Mouse (Mus musculus) ovary, adult 18-20 months (tissue): ENCODE measurements around the gene Tbrg1.

Experiments used
- DNase-seq: peaks from one replicate; pipeline ENCODE4 v3.0.0; 2022; ENCODE audit warnings: low spot score, mixed read lengths

Gene Tbrg1

DNA sequence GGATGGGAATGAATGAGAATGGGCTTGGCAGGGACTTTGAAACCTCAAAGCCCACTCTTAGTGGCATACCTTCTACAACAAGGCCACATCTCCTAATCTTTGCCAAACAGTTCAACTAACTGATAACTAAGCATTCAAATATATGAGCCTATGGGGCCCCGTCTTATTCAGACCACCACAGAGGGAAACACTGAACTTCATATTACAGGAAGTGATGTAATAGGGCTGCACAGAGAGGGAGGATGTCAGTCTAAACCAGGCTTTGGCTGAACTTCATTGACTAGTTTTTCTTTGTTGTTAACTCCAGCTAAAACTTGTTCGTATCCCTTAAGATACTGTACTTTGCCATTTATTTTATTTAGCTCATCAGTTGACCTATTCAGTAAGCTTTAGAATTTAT, 27.2 kb downstream of the Tbrg1 start:
- DNase-seq: no peak

DNA sequence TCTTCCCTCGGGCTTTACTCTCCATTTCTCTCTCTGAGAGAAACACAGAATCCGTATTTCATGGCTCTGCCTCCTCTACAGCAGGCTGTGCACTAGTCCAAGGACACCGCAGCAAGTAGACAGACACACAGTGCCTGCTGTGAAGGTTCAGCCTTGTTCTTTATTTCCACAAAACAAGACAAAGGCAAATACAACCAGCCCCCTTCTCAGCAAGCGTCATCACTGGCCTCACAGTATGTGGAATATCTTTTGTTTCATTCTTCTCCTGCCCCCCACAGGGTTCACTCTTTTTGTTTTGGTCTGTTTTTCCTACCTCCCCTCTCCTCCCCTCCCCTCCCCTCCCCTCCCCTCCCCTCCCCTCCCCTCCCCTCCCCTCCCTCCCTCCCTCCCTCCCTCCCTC, 28.5 kb downstream of the Tbrg1 start:
- DNase-seq: no peak

DNA sequence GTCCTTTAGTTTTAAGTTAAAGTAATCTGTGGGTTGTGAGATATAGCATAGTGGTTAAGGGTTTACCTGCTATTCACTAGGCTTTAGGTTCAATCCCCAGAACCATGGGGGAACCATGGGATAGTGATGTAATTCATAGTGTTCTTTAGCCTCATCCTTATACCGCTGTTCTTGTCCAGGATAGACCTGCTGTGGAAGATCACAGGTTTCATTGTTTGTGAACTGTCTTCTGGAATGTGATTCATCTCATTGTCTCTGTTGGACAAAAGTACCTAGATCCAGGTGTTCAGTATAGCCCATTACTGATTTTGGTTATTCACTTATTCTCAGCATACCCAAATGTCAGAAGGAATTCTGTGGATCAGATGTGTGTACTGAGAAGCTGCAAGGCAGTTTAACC, 29.8 kb downstream of the Tbrg1 start:
- no peak for DNase-seq

DNA sequence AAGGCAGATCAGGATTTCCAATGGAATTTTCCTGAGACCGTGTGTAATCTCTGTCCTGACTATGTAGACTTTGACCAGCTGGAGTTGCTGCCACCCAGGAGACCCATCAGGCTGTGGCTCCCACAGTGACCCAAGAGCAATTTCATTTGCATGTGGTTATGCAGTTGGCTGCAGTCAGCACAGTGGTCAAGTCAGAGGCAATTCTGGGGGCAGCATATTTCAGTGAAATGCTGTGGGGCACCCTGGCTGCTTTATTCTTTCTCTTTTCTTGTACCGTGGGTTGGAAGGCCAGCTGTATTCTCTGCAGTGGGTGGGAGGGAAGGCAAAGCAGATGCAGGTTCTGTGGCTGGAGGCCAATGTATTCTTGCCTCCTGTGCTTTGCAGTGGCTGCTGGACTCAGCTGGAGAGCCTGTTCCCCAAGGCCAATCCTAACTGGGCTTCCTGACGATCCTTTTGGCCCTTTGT, 31.0 kb downstream of the Tbrg1 start:
- no peak for DNase-seq

DNA sequence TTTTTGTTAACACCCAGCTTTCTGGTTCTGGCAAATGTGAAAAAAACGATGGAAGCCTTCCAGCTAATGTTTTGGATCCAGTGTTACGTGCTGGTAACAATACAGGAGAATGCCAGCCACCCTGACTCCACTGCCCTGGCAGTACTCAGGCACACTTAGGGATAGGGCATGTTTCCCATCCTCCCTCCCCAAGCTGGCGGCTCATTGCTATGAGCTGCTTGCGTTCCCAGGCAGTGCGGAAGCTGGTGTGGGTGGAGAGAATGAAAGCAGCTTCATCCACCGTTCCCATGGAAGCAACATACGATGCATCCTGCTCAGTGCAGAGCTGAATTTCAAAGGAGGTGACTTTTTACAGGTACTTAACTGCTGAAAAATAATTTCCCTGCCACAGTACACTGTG, 31.5 kb downstream of the Tbrg1 start:
- no peak for DNase-seq

DNA sequence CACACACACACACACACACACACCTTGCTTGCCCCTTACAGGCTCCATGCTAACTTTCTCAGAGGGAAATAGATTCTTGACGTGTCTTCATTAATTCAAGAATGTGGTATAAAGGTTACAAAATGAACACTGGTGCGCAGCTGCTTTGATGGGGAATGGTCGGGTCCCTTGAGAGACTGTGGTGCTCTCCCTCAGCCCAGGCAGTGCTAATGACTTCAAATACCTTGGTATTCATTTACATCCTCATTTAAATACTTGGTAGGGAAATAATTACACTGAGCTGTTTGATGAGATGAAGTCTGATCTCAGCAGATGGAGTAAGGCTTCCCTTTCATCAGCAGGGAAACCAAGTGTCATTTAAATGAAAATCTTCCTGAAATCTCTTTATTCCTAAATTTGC, 32.0 kb downstream of the Tbrg1 start:
- no peak for DNase-seq

DNA sequence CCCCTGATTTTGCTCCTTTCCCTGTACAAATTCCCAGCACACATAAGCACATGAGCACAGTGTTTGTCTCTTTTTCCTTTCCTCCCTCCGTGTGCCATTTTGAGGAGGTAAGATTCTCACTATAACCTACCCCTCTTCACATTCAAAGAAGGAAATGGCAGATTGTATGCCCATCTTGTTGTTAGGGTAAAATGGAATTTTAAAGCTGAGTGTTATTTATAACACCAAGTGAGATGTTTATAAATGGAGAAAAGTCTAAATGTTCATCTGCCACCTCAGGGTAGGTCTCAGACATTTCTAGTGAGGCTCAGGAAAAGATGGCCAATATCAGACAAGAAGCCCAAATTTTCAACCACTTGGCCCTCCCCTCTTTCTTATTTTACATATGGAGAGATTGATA, 32.6 kb downstream of the Tbrg1 start:
- no peak for DNase-seq

DNA sequence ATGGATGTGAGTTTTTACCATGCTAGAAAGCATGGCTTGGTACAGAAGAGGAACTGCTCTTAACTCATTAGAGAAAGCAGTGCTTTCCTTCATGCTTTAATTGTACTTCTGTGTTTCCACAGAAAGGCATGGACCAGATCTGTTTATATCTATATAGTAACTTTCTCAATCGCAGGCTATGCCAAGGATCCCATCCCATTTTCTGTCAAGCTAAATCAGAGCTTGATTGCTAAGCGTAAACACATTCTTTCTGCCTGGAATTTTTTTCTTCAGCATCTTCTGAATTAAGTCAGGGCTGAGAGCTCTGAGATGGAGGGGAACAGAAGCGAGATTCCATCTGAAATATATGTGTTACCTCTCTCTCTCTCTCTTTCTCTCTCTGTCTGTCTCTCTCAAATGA, 33.1 kb downstream of the Tbrg1 start:
- no peak for DNase-seq

DNA sequence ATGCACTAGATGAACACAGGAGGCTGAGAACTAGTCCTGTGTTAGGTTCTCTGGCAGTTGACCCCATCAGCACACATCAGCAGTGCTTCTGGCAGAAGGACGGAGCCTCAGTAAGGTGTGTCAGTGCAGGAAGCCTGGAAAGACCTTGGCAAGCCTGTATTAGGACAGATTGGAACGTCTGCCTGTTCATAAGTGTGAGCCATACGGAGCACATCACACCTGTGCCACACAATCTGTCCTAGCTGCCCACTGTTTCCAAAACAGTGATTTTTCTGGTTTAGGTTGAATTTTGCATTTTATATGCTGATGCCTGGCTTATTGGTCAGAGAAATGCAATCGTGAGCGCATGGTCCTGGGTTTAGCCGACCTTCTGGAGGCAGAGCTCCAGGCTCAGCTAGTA, 35.8 kb downstream of the Tbrg1 start:
- DNase-seq: no peak

DNA sequence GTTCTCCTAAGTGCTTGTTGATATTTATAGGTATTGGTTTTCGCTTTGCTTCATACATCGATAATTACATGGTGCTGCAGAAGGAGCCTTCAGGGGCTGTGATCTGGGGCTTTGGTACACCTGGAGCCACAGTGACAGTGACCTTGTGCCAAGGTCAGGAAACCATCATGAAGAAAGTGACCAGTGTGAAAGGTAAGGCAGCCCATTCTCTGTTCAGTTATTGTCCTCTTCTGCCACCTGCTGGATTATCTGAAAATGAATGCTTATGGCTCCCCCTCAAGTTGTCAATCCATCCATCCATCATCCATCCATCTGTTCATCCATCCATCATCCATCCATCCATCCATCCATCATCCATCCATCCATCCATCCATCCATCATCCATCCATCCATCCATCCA, 40.3 kb downstream of the Tbrg1 start:
- DNase-seq: no peak

DNA sequence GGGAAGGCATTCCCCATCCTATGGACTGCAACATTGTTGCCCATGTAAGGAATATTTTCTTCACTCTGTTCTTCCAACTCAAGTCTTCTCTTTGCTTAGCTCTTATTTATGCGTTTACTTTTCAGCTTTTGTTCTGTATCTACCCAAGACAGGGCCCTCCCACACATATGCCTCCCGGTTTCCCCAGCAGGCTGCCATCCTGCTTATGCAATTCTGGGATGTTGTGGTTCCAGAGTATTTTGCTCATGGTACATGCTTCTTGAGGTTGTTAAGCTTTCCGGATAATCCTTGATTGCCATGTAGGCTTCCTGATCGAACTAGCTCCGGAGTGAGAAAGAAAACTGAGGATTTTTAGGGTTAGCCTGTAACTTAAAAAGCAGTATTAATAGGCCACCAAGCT, 41.9 kb downstream of the Tbrg1 start:
- DNase-seq: no peak

DNA sequence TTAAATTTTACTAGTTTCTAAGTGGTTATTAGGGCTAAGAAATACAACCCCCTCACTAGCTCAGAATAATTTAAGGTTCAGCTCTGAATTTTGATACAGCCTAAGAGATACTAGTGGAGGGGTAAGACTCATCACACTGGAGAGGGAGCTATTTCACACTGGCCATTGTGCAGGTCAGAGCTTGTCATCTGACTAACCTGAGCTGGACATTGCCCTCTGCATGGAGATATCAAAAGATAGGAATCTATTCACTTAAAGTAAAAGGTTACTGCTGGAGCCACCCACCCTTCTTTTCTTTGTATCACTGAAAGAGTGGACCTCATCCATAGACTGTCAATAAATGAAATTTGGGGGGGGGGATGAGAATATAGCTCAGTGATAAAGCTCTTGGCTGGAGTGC, 42.8 kb downstream of the Tbrg1 start:
- no peak for DNase-seq

DNA sequence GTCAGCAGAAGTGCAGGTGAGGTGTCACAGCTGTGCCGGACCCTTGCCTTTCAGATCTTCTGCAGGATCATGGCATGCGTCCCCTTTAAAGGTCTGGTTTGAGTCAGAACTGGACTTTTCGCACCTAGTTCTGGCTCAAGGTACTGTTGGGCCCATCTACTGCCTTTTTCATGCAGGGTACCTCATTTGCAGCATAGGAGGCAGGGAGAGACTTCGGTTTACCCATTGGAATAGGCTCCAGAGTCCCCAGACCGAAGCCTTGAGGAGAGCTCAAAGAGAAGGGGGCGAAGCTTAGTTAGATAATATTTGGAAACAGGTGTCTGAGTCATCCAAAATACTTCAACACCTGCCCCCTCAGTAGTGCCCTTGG, 43.2 kb downstream of the Tbrg1 start:
- DNase-seq: no peak

DNA sequence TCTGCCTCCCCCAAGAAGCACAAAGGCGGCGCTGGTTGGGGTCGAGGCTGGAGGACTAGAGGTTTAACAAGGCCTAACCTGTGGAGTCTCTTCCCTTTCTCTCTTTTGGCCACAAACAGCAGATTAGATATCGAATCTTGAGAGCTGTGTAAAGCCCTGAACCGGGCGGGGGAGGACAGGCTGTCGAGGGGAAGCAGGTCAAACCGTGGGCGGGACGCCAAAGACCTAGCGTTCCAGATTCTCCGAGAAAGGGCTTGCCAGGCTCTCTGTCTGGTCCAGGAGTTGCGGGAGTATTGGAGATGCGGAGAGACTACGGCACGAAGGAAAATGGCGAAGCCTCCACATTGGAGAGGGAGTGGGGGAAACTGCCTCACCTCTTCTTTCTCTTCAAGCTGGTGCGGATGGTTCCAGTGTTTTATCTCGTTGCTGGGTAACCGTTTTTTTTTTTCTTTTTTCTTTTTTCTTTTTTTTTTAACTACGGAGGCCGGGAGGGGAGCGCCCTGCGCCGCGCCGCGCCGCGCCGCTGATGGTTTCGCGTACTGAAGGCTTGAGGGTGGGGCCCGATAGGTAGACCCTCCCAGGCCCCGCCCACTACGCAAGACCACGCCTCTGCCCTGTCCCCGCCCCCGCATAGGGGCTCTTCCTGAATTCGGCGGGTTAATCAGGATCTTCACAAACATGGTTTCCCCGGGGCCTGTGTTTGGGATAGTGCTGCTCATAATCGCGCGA, 43.8 kb downstream of the Tbrg1 start, which contains the start of gene Spa17:
TSS of gene Spa17 (minus strand) at position 541 of the 729 bp plus-strand sequence.
- DNase-seq: peak; percentile 87

DNA sequence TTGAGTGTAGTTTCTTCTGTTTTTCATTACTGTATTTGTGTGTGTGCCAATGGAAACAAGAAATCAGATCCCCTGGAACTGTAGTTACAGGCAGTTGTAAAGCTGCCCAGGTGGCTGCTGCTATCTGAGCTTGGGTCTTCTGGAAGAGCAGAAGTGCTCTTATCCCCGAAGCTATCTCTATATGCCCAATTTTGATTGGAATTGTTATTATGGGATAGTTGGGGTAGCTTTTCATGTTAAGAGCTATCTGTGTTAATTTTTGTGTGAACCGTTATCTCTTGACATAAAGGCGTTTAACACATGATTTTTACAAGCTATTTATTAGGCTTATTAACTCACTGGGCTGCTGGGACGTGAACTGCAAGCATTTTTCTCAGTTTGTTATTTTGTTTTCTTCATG, 47.6 kb downstream of the Tbrg1 start:
- DNase-seq: no peak

DNA sequence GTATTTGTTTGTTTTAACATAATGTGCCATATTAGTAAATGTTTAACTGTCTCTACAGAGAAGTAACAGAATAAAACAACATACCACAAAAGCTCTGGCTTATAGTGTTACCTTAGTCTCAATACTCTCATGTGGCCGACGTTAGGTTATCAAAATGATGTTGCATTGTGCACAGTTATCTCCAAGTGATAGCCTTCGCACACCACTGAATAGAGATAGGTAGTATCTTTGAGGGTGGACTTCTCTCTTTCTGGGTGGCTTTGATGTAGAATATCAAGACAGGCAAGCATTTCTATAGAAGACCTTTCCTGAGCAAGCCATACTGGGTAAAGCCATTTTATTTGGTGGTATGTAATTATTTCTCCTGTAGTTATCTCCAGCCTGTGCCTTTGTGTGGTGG, 52.0 kb downstream of the Tbrg1 start:
- DNase-seq: no peak

DNA sequence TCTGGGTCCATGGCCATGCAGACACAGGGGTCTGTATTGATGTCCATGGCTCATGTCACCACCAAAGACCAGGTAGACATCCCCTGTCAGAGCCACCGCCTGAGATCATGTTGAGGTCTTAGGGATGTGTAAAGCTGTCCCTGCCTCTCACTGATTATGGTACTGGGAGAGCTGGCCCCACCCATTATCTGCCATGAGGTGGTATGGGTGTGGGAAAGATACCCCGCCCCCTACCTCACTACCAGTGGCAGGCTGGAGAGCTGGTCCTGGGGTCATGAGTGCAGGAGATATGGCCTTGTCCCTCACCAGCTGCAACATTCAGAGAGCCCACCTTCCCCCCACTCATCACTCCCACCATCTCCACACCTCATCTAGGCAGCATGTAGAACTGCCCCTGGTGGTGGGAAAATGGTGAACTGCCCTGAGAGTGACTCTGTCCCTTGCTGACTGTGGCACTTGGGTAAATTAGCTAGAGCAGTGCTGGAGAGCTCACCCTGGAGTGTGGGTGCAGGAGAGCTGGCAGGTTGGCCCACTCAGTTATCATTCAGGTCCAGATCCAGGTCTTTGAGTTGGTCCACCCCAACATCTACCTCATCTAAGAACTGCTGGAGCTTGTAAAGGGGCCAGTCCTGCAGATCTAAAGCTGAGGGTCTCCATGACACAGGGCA, 56.4 kb downstream of the Tbrg1 start:
- no peak for DNase-seq
